Mouse (Mus musculus) ZHBTc4 (cell line): ENCODE data around the gene Atl2.

Source experiments
- DNase-seq: peaks from one replicate; pipeline ENCODE4 v3.0.0-alpha.2; 2011; ENCODE audit warnings: low read depth, low spot score

Atl2 gene

DNA sequence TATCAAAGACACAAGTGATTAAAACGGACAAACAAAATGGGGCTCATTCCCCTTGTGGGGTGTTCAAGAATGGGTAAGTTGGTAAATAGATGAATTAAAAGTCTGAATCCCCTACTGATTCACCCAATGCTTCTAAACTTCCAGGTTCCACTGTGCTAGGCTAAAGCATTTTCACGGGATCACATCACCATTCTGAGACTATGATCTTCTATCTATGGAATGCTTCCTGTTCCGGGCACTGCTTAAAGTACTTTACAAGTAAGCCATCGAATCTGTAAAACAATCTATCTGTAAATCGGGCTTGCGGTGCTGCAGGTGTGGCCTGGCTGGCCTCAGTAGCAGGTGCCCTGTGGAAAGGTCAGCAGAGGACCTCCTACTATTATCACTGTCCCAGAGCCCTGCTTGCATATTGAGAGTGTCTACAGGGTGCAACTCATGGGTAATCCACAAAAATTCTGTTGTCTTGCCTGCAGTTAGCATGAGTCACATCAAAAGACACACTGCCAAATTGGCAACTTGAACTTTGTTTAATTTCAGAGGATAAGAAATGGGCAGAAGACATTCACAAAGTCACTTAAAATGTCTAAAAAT, 2.3 kb upstream of the Atl2 start:
- DNase-seq: peak; percentile 8

DNA sequence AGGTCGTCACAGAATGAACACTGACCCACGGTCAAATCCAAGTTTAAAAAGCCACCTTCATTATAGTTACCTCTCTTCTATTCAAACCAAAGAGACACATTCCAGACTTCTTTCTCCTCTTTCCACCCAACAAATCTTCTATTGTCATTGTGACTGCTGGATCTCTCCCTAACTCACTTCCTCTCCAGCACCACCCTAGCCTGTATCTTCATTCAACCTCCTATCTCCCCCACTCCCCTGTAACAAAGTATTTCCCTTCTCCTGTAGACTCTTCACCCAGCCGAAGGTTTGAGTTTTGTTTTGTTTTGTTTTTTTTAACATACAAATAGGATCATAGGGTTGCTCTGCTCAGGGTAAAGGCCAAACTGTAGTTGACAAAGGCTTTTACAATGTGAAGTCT, 1.7 kb upstream of the Atl2 start:
- DNase-seq: peak; percentile 22

DNA sequence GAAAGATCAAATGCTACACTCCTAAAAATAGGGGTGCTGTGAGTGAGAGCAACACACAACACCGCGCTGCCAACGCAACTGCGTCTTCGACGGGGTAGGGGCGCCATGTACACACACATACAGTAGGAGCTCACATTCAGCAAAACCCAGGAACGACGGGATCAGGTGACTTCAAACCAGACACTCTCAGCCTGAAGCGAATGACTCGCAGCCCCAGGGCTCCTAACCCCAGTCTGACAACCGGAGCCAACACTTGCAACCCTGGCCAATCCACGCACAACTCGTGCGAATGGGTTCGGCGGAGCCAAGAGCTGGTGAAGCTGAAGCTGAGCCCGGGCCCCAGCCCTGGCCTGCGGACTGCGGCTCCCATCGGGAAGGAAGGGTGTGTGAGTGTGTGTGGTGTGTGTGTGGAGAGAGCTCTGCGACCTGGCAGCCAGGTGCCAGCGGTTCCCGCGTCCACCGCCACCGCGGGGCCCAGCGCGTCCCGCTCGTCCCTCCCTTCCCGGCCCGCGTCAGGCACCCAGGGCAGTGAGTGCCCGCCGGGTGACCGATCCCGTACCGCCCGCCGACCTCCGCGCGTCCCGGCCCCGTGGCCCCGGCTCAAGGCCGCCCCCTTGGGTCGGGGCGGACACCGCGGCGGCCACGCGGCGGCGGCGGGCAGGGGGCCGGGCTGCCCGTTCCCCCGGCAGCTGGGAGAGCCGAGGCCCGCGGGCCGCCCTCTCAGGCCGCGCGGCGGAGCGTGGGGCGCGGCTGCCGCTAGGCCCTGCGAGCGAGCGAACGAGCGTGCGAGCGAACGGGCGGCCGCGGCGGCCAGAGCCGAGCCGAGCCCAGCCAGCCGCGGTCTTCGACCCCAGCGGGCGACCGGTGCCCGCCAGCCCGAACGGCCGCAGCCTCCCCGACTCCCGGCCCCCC, 696 bp downstream of the Atl2 start:
- peak; percentile 68 for DNase-seq

DNA sequence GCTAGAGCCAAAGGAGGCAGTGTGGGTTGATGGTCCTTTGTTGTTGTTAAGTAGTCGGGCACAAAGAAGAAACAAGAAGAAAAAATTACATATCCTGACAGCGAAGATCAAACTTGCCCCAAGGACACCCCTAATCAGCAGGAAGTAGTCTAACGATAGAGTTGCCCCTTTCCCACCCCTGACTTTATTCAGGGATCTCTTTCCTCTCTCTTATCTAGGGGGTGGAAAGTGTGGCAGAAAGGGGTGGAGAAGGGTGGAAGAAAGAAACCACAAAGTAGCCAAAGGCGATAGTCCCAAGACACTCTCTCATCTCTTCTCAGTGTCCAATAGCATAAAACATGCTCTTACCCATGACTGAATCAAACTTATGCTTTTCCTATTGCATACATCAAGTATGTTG, 1.9 kb downstream of the Atl2 start:
- no peak for DNase-seq

DNA sequence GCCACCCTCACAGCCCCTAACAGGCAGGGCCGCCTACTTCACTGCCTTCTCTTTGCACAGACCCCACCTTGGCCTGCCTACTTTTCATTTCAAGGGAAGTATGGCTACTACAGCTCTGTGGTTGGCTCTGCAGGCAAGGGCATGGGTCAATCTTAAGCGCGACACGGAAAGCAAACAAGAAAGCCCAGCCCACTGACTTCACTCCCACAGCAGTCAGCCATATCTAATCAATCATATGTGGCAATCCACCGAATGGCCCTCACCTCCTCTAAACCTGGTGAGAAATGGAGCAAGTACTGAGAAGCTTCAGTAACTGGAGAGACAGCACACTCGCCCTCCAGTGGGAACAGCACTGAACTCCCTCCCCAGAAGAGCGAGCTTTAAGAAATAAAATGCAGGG, 4.0 kb downstream of the Atl2 start:
- peak; percentile 2 for DNase-seq

DNA sequence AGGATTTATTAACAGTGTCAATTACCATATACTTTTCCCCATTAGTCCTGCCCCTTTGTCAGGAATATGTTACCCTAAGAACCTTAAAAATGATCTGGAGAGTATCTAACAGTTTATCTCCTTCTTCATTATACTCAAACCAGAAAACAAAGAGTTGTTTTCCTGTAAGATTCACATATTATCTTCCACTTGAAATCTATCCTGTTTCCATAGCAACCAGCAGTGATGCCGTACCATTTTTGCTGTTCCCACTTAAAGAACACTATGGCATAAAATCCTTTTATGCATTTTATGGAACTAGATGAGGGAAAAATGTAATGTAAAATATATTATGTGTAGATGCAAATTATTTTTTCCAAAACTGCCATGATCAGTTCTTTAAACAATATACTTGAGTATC, 8.0 kb downstream of the Atl2 start:
- no peak for DNase-seq

DNA sequence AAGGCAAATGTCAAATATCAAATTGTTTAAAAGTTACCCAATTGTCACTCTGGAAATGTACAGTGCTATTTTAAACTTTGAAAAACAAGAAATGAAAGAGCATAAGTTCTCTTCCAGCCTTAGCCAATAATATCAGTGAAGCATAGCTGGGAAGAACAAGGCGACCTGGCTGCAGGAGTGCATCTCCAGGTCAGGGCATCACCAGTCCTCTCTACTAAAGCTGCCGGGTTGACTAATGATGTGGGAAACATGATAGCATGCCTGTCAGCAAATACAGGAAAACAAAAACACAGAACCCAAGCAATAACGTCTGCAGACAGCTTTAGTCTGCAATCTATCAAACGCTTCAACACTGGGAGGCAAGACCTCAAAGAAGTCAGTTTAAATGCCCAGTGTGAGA, 12.7 kb downstream of the Atl2 start:
- no peak for DNase-seq

DNA sequence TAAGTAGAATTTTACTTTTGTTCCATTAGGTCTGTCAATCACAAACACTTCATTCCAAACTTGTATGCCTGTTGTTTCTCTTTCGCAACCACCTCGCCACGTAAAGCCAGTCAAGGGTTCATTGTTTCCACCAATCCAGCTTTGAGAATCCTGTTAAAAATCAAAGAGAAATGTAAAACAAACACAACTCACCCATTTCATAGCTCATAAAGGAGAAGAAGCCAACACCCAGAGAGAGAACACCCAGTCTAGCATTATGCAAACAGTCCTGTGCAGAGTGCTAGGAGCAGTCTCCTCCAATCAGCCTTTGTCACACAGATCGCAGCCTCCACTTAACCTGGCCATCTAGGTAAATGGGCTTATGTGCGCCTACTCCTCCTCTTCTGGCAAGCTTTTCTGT, 30.9 kb downstream of the Atl2 start:
- no peak for DNase-seq

DNA sequence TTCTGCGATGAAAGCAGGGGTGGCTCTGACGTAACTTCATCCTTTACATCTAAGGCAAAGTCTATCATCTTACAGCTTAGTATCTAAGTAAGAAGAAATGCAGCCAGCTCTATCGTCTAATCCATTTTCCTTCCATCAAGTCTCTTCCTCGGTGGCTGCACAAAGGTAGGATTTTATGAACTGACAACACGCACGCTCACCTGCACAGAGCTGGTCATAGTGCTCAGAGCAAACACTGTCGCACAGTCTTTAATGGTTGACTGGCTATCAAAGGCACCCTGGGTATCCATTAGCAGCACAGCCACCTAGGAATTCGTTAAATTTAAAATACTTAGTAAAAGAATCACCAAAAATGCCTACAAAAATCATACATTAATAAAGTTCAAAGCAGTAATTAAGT, 31.4 kb downstream of the Atl2 start:
- DNase-seq: no peak

DNA sequence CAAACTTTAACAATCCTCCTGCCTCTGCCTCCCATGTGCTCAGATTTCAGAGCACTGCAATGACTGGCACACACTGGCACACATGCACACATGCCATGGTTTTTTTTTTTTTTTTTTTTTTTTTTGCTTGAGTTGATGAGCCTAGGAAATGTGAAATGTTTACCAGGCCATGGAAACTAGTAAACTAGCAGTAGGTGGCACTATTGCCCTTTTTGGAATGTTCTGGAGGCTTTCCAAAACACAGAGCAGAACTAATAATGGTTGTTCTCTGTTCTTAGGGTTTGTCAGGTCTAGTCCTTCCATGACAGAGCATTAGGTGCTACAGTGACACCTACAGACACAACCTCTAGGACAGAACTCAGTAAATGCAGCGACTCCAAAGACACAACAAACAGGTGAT, 33.9 kb downstream of the Atl2 start:
- peak; percentile 9 for DNase-seq

DNA sequence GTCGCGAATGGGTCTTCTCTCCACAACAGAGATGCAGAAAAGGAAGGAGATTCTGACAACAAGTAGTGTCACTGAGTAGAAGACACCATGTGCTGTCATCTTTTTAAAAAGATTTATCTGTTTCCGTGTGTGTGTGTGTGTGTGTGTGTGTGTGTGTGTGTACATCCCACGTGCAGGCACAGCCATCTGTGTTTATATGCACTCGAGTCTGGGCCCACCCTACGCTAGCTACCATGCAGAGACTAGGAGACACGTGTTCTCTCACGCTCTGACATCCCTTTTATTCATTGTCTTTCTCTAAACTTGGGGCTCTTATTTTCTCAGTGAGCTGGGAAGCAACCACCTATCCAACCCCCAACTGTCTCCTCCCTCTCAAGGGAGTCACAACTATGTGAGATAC, 40.4 kb downstream of the Atl2 start:
- no peak for DNase-seq

DNA sequence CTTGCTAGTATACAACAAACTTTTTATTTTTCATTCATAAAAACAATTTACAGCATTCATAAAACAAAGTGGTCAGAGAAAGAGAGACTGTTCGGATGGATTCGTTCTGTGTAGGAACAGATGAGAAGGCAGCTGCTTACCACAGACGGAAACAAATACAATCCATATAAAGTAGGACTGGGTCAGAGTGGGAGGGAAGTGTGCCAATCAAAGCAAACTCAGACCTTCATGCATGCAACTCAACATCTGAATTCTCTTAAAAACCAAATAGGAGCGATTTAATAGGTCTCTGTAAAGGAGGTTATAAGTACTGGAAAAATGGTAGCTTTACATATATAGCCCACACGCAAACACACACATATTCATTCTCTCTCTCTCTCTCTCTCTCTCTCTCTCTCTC, 47.5 kb downstream of the Atl2 start:
- DNase-seq: no peak

DNA sequence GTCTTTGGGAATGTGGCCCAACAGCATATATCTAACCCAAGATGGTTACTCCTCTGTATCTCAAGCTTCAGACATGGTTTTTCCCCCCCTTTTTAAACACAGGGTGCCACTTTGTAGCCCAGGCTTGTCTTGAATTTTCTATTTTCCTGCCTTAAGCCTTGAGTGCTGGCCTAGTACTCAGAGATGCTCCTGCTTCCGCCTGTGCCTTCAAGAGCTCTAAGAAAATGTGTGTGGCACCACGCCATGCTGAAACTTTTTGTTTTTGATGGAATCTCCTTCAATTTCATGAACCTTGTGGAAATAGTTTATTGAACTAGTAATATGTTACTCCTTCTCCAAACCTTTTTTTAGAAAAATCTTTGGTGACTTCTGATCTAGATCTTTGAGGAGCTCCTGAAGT, 49.7 kb downstream of the Atl2 start:
- DNase-seq: no peak

DNA sequence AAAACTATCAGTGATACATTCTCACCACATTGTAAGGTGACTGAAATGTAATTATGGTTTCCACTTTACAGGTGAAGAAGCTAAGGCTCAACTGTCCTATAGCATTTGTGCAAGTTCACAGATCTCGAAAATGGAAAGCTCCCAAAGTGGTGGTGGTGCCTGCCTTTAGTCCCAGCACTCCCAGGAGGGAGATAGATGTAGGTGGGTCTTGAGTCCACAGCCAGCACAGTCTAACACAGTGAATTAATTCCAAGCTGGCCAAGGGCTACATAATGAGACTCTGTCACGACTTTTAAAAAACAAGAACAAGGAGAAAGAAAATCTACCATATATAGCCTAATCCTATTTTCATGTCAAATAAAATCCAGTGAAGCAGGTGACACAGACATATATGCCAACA, 50.2 kb downstream of the Atl2 start:
- no peak for DNase-seq

DNA sequence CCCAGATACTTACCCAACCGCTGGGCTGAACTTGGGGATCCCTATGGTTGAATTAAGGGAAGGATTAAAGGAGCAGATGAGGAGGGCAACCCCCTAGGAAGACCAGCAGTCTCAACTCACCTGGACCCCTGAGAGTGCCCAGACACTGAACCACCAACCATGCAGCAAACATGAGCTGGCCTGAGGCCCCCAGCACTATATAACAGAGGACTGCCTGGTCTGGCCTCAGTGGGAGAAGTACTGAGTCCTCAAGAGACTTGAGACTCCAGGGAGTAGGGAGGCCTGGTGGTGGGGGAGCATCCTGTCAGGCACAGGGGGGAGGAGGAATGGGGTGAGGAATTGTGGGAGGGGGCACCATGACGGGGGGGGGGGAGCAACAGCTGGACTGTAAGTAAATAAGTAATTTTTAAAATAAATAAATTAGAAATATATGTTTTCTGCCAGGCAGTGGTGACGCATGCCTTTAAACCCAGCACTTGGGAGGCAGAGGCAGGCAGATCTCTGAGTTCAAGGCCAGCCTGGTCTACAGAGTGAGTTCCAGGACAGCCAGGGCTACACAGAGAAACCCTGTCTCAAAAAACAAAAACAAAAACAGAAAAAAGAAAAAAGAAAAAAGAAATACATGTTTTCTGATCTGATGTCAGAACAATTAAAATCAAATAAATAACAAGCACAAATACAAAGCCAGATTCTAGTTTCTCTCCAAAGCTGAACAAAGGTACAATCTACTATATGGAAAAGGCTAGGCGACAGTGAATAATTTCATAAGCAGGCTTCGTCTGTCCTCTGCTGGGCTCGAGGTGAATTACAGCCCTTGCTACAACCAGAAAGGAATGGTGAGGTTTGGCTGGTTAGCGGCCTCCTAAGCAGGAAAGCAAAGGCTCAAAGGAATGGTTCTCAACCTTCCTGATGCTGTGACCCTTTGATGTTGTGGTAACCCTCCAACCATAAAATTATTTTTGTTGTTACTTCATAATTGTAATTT, 55.4 kb downstream of the Atl2 start:
- DNase-seq: peak; percentile 40

DNA sequence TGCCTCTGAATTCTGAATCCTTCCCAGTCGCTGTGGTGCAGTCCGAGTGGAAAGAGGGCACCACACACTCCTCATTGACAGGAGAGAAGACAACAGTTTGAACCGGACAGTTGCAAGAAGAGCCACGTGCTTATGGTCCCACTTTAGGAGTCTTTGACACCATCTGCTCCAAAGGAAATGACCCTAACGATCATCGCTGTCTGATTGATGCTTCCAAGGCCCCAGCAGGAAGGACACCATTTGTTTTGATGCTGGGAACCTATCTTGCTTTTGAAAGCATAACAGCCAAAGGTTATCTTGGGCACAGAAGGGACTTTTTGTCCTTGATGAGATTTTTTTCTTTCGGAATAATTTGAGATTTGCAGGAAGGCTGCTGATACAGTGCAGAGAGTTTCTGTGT, 58.9 kb downstream of the Atl2 start:
- no peak for DNase-seq

DNA sequence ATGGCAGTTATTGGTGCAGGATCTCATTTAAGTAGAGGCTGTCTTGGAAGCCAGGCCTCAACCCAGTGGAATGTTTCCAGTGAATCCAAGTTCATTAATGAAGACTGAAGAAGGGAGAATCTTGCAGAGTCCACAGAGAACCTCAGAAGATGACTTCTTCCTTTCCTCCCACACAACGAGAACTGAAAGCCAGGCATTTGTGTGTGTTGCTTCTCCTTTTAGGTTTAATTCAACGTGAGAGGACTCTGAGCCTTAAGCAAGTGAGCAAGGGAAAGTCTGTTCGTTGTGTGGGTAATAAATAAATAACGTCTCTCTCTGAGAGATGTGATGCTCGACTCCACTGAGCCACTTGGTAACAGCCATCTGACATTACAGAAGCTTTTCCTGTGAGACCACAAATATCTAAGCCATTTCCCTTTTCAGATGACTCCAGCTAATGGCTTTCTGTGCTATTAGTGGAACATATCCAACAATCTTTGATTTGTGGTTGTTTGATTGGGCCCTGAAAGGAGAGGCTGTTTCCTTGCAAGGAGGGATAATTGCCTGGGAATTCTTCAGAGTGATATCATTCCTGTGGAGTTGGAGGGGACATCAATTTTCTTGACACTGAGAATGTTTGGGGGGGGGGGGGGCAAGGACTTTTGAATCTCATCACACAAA, 60.1 kb downstream of the Atl2 start:
- DNase-seq: no peak

DNA sequence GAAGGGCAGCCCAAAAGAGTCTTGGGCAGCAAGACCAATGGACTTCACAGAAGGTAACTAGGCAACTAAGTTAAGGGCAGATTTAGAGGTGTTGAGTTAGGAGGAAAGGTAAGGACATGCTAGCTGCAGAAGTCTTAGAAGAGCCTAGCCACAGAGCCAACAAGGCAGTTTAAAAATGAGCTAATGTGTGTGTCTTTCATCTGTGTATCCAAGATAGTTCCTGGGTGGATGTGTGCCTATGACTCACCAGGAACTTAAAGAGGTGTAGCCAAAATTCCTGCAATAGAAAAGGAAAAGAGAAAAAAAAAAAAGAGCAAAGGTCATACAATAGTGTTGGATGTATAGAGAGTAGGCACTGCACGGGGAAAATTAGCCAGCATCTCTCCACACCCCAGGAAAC, 63.6 kb downstream of the Atl2 start:
- no peak for DNase-seq

DNA sequence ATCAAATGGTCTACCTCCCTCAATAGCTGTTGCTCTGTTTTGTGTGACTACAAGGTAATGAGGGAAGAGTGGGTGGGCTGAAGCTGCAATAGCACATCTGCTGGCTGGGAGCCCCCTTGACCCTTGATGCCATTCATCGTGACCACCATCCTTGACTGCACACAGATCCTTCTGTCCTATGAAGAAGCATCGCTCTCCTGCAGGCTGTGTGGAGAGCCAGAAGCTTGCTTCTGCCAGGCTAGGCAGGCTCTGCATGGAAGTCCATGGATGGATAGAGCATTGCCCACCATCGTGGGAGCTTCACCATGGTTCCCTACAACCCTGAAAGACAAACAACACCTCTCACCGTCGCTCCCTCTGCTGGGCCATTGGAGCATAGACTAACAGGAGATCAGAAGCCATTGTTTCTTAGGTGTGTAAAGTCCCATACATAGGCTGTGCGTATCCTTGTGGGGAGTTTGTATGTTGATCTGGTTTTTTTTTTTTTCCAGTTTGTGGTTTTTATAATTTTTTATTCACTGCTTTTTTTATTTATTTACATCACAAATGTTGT, 69.4 kb downstream of the Atl2 start:
- DNase-seq: peak; percentile 26

DNA sequence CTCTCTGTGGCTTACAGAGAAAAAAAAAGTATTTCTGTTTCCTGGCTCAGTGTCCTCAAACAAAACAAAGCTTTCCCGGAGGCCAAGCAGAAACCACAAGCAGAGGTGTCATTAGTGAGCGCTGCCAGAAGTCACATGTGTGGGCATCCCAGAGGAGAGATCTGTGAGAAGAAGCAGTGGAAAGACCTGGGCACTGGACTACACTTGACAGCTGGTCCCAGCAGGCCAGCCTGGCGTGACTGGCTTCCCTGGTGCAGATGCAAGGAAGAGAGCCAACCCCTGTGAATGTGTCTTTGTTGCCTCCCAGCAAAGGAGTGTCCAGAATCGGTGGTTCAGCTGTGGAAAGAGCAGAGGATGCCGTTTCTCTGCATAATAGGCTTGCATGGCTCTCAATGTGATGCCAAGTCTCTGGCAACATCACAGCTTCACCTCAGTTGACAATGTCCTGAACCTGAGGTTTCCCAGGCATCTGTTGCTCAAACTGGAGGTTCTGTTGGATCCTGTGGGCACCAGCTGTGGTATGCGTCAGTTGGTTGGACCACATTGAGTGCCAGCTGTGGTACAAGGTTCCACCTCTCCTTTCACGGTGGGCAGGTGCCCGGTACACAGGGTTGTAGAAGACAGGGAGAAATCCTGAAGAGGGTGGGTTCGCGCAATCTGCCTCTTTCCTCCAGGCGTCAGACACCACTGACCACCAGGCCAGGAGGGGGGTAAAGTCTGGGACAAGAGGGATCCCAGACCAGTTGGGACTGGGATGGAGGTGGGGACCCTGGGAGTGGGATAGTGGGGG, 70.5 kb downstream of the Atl2 start:
- no peak for DNase-seq

DNA sequence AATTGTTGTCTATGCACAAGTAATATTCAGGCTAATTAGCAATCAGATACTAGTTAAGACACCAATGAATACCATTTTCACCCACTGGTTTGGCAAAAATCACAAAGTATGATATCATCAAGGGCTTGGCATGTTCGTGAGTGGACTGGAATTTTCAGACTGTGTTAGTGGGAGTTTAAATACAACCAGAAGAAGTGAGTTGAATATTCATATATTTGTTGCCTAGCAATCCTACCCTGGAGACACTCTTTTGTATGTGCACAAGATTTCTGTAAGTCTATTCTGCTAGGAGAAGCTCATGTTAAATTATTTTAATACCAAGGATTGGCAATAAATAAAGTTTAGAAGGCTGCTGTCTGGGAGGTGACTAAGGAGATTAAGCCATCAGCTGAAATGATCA, 71.5 kb downstream of the Atl2 start:
- no peak for DNase-seq
